Mouse (Mus musculus) cerebellum, adult 8-10 months (tissue): ENCODE measurements around the gene Gm48552.

Experiments
- DNase-seq: peaks from one replicate; pipeline ENCODE4 v3.0.0; 2022

Gene Gm48552

DNA sequence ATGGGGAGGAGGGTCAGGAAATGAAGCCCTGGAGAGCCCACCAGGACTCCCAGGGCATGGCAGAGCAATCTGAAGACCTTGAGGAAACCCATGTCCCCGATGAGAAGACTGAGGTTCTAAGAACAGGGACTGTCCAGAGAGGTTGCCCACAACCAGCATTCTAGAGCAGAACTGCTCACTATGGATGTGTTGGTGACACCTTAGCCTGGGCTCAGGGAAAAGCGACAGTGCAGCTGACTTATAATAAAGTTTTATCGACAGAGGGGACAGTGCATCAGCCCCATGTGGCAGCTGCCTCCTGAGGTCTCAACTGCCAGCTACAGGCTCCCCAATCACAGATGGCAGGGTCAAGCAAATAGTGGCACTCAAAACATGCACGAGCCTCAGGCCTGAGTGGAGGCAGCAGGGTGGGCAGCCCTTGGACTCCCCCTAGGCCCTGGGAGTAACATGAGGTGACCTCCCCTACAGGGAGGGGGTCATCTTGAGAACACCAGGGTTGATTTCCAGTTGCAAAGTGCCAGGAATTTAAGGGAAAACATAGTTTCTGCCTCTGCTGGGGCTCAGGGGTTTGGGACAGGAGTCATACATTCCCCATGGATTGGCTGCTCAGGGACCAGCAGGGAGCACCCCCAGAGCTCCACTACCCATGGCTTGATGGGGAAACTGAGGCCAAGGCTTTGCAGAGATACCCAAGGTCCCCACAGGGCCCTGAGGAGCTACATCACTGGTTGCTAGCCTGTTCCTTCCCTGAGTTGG lies 32.4 kb downstream of the Gm48552 start:
- DNase-seq: peak; percentile 37

DNA sequence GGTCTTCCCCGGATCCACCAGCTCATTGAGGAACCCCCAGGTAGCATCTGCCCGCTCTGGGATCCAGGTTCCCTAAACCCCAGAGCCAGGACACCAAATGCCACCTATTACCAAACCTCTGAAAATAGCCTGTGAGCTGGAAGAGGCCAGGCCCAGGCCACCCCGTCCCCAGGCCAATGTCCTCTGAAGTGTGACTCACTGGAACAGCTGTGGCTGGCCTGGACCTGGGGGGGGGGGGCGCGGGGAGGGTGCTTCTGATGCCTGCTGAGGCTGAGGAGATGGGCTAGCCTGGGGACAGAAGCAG lies 32.9 kb downstream of the Gm48552 start:
- no peak for DNase-seq

DNA sequence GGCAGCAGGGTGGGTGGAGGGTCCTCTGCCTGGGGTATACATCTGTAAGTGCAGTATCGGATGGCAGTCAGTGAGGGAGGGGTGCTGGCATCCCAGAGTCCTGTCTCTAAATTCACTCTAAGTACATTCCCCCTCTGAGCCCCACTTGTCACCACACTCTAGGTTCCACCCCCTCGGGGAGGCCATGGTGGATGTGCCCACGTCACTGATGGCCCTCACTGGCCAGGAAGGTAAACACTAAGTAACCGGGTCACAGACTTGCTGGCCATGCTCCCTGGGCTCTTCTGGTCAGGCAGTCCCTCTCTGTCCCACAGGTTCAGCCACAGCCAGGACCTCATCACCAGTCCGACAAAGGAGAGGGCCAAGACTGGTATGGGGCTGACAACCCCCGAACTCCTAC lies 33.4 kb downstream of the Gm48552 start:
- peak; percentile 23 for DNase-seq

DNA sequence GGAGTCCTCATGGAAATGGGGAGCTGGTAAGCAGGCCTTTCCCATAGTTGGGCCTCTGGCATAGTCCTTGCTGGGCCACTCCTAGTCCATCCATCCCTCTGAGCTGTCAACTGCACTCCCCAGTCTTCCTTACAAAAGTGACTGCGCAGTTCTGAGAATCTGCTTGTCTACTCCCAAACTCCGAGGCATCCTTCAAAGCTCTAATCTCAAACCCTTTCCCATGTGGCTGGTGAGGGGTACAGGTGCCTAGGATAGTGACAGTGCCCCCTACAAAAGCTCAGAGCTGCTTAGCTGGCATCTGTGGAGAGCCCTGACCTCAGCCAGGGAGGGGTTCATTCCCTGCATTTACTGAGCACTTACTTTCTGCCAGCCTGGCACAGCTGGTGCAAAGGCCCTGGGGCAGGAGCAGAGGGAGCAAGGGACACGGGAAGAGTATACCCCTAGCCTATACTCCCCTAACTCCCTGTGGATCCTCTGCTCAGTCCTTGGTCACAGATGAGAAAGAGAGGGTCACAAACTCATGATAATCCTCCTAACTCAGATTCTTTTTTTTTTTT lies 33.9 kb downstream of the Gm48552 start:
- DNase-seq: no peak

GRCm38 (mm10) chr10:81423476-81424245 lies 34.9 kb downstream of the Gm48552 start:
- peak; percentile 30 for DNase-seq

- DNase-seq: peak; percentile 87
Observed at GRCm38 (mm10) chr10:81424246-81425051, 35.6 kb downstream of the Gm48552 start.

DNA sequence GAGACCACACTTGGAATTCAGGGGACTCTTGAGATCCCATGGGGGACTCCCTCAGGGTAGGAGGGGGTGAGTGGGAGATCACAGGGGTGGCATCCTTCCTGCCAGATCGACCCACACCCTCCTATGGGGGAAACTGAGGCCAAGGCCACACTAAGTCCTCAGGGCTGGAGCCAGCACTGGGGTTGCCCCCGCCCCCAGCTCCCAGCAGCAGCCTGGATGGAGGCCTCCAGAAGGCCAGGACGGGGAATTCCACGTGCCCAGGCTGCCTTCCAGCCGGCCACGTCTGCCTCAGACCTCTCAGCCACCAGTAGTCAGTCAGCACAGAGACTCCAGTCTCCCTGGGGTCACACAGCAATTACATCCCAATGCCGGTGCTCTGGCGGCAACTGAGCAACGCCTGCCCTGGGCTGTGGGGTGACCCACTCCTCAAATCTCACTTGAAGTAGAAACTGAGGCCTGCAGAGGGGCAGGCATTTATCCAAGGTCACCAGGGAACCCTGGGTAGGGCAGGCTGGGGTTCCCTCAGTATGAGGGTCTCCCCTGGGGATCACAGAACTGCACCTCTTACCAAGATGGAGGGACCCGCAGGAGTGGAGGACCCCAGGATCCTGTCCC lies 36.5 kb downstream of the Gm48552 start:
- DNase-seq: peak; percentile 65

GRCm38 (mm10) chr10:81426081-81426671 lies 37.4 kb downstream of the Gm48552 start:
- DNase-seq: peak; percentile 56

DNA sequence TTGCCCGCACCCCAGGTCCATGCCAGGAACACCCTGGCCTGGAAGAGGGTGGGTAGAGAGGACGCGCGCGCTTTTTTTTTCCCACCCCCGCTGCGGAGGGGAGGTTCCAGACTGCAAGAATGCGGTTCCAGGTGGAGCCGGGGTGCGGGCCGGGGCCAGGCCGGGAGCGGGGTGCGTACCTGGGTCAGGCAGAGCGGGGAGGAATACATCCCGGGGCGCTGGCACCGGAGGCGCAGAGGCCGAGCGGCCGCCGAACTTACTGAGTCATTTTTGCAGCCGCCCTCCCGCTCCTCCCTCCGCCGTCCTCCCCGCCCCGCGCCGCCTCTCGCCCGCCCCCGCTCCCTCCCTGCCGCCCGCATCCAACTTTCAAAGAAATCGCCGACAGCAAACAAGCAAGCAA lies 38.1 kb downstream of the Gm48552 start:
- DNase-seq: peak; percentile 75

DNA sequence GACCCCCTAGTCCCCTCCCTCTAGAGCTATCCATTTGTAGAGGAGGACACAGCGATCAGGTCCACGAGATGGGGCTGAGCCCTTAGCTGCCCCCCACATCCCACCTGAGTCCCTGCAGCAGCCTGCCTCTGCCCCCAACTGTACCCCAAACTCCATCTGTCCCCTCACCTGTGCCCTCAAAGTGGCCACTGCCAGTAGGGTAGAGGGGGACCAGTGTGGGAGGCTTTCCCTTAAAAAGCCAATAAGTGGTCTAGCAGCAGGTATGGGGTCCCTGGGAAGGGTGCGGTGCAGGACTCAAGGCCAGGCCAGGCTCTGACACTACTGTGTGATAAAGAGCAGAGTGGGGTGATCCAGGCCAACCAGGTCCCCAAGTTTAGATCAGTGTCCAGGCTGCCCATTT lies 38.5 kb downstream of the Gm48552 start:
- DNase-seq: peak; percentile 42

DNA sequence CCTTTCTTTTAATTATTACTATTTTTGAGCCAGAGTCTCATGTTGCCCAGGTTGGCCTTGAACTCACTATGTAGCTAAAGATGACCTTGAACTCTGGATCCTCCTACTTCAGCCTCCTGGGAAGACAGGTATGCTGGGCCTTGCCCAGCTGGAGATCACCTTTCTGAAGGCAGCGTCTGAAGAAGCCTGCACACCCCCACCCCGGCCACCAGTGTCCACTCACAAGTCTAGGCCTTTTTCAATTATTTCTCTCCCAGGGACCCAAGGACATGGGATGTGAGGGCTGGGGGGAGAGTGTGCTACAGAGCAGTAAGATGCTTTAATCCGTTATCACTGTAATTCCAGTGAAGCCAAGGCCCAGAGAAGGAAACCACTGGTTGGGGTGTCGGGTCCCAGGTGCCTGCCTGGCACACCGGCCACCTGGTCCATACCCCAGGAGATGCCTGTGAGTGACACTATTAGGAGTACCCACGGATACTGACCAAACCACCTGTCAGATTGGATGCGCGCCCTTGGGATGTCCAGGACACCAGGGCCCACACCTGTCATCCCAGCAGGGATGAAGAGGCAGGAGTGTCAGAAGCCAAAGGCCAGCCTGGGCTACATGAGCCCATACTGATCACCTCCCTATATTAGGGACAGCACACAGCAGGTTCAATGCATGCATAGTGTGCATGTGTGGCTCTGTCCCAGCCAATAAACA lies 39.1 kb downstream of the Gm48552 start:
- DNase-seq: peak; percentile 70

GRCm38 (mm10) chr10:81428507-81428870 lies 39.7 kb downstream of the Gm48552 start:
- no peak for DNase-seq

DNA sequence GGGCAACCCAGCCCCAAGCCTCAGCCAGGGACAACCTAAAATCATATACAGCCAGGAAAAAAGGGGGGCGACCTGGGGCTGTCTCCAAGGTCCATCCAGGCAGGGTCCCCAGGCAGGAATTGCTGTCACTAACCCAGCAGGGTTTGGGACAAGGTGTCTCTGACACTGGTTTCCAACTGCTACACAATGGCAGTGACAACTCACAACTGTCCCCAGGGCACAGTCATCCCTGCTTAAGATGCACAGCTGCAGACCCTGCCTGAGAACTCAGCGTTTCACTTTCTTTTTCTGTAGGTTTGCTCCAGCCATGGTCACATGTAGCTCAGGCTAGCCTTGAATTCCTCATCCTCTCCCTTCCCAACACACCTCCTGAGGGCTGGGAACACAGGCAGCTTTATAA lies 40.3 kb downstream of the Gm48552 start:
- peak; percentile 44 for DNase-seq

DNA sequence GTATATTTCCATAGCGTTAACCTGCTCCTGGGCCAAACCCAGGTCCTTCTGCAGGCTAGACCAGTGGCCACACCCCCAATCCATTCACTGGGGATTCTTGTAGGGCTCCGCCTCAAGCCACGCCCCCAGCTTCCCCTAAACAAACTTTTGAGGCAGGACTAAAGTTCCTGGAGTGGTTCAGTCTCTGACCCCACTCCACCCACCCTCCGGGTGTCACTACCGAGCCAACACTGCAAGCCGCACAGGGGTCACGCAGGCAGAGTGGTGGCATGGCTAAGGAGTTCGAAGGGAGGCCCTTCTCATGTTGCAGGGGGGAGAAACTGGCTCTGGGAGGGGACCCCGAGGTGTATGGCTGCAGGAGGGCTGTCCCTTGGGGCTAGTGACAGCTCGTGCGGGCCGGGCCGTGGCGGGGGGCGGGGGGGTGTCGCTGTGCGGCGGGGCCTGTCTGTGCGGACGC lies 40.8 kb downstream of the Gm48552 start:
- DNase-seq: peak; percentile 73

DNA sequence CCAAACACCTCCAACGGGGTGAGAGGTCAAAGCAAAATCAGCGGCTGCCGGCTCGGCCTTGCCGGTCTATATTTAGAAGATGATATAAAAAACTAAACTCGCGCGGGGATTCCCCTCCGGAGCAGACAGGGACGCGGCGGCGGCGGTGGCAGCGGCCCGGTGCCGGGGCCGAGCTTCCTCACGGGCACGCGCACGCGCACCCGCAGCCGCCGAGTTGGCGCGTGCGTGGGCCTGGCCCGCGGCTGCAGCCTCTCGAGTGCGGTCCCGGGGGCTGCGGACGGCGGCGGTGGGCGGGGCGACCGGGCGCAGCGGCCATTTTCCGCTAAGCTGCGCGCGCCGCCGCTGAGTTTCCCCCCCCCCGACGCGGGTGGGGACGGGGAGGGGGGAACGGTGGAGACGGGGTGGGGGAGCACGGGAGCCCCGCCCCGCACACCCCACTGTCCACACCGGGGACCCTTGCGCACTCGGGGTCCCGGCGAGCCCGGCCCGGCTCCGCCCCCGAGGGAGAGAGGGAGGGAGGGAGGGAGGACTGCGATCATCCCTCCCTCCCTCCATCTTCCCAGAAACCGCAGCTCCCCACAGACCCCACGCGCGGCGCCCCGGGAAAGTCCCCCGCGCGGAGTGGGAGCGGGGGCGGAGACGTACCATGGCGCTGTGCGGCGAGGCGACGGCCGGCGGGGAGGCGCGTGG lies 41.5 kb downstream of the Gm48552 start:
- peak; percentile 86 for DNase-seq

DNA sequence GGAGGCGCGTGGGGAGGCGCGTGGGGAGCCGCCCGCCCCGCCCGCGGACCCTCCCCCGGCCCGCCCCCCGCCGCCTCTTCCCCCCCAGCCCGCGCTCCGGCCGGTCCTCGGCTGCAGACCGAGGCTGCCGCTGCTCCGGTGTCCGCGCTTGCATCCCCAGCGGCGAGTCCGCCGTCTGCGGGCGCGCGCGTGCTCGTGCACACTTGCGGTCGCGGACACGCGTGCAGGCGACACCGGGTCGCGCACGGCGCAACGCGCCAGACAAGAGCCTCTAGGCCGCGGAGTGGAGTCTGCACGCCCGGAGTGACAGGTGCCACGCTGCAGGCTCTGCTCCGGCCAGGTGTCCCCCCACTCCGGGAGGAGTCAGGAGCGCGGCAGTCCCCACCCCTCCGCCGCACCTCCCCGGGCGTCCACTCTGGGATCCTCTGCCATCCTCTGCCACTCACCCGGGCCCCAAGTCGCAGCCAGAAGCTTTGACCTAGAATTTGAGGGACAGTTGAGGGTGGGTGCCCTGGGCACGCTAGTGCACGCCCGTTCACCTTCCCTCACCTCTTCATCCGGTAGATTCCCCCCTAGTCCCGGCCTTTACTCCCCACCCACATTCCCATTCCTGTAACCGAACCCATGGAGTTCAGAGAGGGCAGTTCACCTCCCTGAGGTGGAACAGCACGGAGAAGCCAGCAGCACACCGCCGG lies 42.2 kb downstream of the Gm48552 start:
- DNase-seq: peak; percentile 85

DNA sequence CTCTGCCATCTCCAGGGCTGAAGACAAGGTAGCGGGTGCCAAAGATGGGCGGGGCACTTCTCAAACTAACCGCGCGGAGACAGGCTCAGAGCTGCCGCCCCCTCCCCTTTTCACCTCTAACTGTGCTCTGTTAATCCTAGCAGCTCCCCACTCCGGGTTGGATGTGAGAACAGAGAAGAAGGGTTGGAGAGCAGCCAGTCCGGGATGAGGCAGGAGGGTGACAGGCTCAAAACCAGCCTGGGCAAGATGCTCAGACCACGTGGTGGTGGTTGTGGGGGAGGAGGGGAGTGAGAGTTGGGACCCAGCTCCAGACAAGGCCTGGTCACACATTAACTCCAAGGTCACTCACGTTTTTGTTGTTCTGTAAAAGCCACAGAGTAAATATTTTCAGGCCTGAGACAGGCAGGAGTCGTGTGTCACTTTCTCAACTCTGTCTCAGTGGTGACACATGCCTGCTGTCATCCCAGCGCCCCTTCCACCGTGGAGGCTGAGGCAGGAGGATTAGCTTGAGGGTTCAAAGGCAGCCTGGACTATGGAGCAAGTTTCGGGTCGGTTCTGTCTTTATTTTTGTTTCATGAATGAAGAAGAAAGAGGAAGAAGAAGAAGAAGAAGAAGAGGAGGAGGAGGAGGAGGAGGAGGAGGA lies 42.8 kb downstream of the Gm48552 start:
- peak; percentile 68 for DNase-seq

GRCm38 (mm10) chr10:81432169-81432867 lies 43.5 kb downstream of the Gm48552 start:
- DNase-seq: no peak

DNA sequence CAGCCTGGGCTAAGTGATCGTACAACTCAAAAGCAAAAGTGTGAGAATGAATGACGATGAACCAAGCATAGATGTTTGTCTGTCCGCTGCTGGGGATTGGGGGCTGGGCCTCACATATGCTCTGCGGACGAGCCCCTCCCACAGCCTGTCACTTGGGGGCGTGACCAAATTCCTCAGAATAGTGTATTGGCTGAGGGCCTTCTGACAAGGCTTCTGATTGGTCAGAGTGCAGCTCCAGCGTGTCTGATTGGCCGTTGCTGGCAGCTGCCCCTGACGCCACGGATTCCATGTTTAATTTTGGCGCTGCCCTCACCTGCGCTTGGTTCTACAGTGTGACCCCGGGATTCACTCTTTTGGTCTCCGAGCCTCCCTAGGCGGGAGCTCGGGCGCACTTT lies 44.1 kb downstream of the Gm48552 start:
- DNase-seq: peak; percentile 93
